Mouse (Mus musculus) gastrocnemius, adult 8-10 months (tissue): ENCODE measurements around the gene 1700113H08Rik. TPM values are rescaled to one million over a fixed set of nuclear protein-coding genes. Genes with fewer than 3 reads are reported as not detected.

Source experiments
- DNase-seq, 2 experiments: peaks; one replicate each; pipeline ENCODE4 v3.0.0; 2022; ENCODE audit warnings: low spot score in 2 of 2
- total RNA-seq, 4 experiments: library from RNA; stranded (reverse); gene quantifications; 2 replicates each; pipeline ENCODE4 v1.2.4; 2022

Gene 1700113H08Rik
- total RNA-seq: 1 to 10 TPM in 1 of 4 experiments, under 1 TPM in 3; 0.39 to 1.1 (median 0.60) TPM

- DNase-seq: no peak
Observed at GRCm38 (mm10) chr10:87057500-87058250, at the start of gene 1700113H08Rik. TSS of gene 1700113H08Rik (plus strand) at chr10:87058045.

GRCm38 (mm10) chr10:87008215-87008499, 49.7 kb upstream of the 1700113H08Rik start:
- DNase-seq: no peak

DNA sequence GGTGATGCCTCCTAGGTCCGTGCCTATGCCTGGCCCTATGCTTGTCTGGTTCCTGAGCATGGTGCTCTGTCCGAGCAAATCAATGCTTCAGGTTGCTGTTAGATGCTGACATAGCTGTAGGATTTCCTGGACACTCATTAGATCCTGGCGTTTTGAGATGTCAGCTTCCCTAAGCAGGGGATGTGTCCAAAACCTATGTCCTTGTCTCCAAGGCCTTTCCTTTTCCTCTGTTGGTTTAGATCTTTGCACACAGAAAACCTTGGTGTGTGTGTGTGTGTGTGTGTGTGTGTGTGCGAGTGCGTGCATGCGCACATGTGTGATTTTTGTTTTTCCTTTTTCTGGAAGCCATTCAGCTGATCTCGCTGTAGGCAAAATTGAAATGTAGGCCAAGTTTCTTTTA, 45.8 kb upstream of the 1700113H08Rik start:
- DNase-seq: no peak

GRCm38 (mm10) chr10:87014391-87014965, 43.4 kb upstream of the 1700113H08Rik start:
- DNase-seq: no peak

DNA sequence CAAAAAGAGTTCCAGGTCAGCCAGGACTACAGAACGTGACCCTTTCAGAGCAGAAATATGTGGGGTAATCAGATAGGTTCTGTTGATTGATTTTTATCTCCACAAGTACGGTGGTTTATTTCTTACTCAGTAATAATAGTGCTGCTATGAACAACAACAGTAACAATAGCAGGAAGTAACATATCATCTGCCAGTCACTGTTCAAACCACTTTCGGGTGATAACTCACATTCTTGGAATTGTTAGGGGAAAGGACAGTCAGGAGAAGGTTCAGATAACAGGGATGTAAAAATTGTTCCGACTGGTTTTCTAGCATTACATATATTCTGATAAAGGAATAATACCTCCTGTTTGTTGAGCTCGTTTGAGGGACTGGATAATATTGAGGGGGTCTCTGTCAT, 42.4 kb upstream of the 1700113H08Rik start:
- DNase-seq: no peak

GRCm38 (mm10) chr10:87016151-87016692, 41.6 kb upstream of the 1700113H08Rik start:
- no peak for DNase-seq

DNA sequence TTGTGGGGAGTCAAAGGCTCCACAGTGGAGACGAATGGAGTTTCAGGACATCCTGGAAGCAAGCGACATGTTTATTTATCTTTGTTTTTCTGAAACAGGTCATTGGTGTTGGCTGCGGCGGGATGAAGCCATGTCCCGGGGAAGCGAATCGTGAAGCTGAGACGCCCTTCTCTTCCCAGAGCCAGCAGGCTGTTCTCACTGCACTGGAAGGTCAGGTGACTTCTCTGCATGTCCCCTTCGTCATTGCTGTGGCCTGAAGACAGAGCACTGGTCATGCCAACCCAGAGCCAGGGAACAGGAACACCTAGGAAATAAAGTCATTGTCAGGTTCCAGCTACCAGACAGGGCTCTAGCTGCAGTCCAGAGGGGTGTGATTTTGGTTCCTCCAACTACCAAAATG, 39.0 kb upstream of the 1700113H08Rik start:
- no peak for DNase-seq

DNA sequence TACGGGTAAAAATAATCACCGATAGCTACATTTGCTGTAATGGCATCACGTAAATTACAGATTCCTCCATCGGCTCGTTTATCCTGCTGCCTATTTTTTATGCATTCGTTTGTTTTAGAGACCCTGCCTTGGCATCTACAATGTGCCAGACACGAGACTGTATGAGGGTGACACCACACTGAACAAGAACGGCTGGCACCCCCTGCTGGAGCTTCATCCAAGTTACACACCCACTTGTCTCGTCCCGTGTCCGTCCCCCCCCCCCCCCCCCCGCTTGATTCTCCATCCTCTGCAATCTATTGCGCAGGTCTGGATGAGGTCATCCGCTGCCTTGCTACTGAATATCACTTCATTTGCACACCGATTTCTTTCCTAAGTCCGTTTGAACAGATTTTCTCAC, 37.1 kb upstream of the 1700113H08Rik start:
- peak in 1 of 2 experiments; percentile 4 for DNase-seq

DNA sequence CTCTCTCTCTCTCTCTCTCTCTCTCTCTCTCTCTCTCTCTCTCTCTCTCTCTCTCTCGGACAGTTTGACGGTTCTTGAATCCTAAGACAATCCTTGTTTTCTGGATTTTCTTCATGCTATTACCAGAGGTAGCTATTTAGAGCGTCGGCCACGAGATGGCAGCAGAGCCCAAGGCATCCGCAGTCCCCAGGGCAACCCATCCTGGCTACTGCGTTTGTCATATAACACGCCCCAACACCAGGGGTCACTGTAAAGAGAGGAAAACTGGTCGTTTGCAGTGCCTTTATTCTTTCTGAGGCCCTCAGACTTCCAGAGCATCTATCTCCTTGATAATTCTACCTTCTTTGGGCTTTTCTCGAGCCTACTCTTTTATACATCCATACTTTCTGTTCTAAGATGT, 33.0 kb upstream of the 1700113H08Rik start:
- peak; percentile 20 to 32 for DNase-seq

- no peak for DNase-seq
Observed at GRCm38 (mm10) chr10:87032768-87033167, 25.1 kb upstream of the 1700113H08Rik start.

DNA sequence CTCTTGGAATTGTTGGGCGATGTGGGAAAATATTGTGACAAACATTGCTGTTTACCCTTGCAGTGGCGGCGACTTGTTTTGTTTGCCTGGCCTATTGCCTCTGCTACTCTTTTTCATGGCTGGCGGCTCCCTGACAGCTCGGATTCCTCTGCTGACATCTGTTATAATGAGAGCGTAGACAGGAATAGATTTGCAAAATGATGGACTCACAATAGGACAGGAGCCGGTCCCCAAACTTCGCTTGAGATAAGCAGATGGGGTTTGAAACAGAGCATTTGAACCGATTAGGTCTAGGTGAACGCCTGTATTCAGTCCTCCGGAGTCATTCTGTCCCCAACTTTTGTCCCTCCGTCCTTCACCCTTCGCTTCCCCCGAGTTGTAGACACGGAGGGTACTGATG, 22.0 kb upstream of the 1700113H08Rik start:
- DNase-seq: no peak

DNA sequence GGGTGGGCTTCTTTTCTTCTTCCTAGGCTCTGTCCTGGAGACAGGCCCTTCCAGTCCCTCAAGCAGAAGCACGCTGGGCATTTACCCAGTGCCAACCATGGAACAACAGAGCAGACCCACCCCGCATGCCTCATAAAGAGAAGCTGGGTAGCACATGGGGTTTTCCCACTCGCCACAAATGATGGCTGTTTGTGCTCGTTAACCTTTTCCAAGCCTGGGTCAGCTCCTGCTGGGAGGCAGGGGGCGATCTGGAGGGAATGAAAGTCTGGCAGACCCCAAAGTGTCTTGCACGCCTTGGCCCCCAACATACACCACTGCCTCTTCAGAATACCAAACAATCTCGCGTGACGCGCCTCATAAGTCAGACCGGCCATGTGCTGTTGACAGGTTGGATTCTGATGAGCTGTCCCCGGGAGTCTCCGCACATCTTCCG, 21.6 kb upstream of the 1700113H08Rik start:
- no peak for DNase-seq

GRCm38 (mm10) chr10:87037062-87037461, 20.8 kb upstream of the 1700113H08Rik start:
- DNase-seq: no peak

- no peak for DNase-seq
Observed at GRCm38 (mm10) chr10:87039340-87039739, 18.5 kb upstream of the 1700113H08Rik start.

- DNase-seq: no peak
Observed at GRCm38 (mm10) chr10:87039800-87040199, 18.0 kb upstream of the 1700113H08Rik start.

- no peak for DNase-seq
Observed at GRCm38 (mm10) chr10:87041265-87041664, 16.6 kb upstream of the 1700113H08Rik start.

DNA sequence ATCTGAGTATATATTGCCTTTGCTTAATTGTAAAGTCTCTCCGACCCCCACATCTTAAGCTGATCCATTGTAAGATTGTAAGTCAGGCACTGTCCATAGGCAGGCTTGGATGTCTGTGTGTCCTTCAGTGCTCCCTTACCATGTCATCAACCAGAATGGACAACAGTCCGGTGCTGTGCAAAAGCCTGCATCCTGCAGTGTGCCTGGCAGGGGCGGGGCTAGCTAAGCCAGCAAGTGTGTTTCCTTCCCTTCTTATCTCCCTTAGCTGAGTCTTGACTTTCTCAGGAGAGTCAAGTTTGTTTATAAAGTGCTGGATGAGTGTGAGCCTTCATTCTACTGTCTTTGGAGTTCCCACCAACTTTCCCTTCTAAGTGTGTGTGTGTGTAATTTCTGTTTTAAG, 12.6 kb upstream of the 1700113H08Rik start:
- DNase-seq: no peak

DNA sequence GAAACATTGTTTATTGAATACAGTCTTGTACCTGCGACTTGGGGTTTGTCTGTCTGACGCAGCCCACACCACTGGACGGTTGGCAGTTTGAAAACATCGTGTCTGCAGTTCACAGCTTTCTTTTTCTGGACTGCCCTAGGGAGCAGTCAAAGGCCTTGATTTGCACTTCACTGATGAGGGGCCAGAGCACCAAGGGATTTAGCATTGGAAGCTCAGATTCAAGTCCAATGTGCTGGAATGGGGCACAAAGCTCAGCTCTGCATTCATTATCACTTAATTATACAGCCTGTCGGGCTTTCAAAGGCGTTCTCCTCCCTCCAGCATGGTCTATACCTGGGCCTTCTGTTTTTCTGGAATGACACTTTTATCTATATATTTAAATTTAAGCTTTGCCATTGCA, 11.4 kb upstream of the 1700113H08Rik start:
- DNase-seq: no peak

- no peak for DNase-seq
Observed at GRCm38 (mm10) chr10:87046931-87047468, 10.8 kb upstream of the 1700113H08Rik start.

DNA sequence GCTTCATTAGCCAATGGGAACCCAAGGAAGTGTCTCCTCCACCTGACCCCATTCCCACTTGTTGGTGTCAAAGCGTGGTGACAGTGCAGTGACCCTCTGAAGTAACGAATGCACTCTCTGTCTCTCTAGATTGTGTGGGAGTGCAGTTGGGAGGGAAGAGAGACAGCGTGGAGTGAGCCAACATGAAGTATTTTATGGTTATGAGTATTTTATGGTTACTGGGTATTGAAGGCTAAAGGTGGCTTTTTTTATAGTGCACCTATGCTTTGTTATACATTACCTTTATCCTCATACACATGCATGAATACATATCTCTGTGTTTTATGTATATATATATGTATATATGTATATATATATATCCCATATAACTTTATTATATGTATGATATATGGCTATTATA, 8.7 kb upstream of the 1700113H08Rik start:
- no peak for DNase-seq

DNA sequence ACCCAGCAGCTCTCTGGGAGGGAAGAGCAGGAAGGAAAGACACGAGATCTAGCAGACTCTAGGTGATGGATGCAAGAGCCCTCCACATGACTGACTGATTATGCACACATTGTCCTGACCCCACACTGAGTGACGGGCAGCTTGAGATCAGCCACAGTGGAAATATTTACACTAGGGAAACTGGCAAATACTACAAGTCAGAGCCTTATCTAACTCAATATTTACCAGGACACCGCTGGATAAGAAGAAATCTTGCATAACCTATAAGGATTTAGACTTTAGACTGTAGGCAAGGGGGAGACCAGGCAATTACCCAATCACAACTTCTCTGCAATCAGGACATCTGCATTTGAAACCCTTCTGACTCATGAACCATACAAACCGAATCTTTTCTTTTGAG, 6.1 kb upstream of the 1700113H08Rik start:
- DNase-seq: no peak

DNA sequence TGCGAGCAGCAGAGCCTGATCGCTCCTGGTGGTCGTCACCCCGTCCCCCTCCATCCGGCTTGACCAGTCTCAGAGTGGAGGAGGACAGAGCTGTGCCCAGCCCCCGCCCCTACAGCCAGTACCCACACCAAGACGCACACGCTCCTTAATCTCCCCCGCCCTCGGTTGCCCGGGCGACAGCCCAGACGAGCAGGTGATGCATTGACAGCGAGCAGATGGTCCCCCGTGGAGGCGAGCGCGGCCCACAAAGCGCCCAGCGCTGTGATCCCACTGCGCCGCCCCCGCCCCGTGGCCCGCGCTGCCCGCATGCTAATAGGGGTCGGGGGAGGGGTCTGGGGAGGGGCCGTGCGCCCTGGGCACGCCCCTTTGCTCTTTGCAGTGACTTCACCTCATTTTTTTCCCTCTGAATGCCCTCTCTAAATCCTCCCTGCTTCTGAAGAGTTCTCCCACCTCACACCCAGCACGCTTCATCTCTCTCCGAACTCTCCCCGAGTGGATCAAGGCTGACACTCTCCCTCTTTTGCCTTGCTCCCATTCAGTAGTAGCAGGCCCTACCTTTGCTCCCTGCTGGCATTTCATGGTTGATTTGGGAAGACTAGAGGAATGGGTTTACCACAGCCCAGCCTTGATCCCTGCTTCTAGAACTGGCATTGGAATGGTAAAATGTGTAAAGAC, 543 bp downstream of the 1700113H08Rik start:
- no peak for DNase-seq
